Mouse (Mus musculus): Measurements from ENCODE around the gene Thbs4.
"Not testable (repeated sequence)": the region's sequence is repeated elsewhere in the genome, so short reads cannot be mapped to it uniquely, and the experiment has no call there.

The Thbs4 gene

GRCm38 (mm10) chr13:92794462-92795214 is at the start of gene Thbs4:
Gene Thbs4 (minus strand): TSS chr13:92794818.
- Histone ChIP-seq H3K4me1 (replicated peaks; ENCODE audit: low read depth, low read length) (no peaks in the 10 kb centered on the region; the same call in 1 of the 2 replicates), H3K9me3 (ENCODE audit: low read length) (peaks cover 11% of the 10 kb centered on the region), H3K4me3 (replicated peaks; ENCODE audit: low read length) (peak within 1 kb of the TSS; percentile 74), H3K36me3 (ENCODE audit: insufficient read depth, low read length) (no peaks in the 10 kb centered on the region), H3K27me3 (ENCODE audit: insufficient read depth, low read length) (peaks cover 39% of the 10 kb centered on the region)
- no peak for TF ChIP-seq CTCF (conservative IDR thresholded peaks at IDR 0.05; ENCODE audit: low read length)

- TF ChIP-seq NANOG (IDR thresholded peaks at IDR 0.05; ENCODE audit: borderline replicate concordance, low read length) (no peak), CTCF (conservative IDR thresholded peaks at IDR 0.05; ENCODE audit: low read length) (no peak), POU5F1 (IDR thresholded peaks at IDR 0.05; ENCODE audit: borderline replicate concordance, low read length) (no peak)
- no peak overlapping the region for H3K4me3 ChIP-seq (replicated peaks; ENCODE audit: low read length)
These were observed 38.5 kb upstream of the Thbs4 start for GRCm38 (mm10) chr13:92833162-92833561.

GRCm38 (mm10) chr13:92828820-92829219 is 34.2 kb upstream of the Thbs4 start:
- no peaks in the 10 kb centered on the region for H3K4me1 ChIP-seq (replicated peaks; ENCODE audit: low read depth, low read length)
- H3K4me3 ChIP-seq (replicated peaks; ENCODE audit: low read length) = no peak overlapping the region
- no peaks in the 10 kb centered on the region for H3K27me3 ChIP-seq (ENCODE audit: insufficient read depth, low read length)
- peaks cover 37% of the 10 kb centered on the region for H3K9me3 ChIP-seq (ENCODE audit: low read length)
- TF ChIP-seq NANOG (IDR thresholded peaks at IDR 0.05; ENCODE audit: borderline replicate concordance, low read length) (no peak), POU5F1 (IDR thresholded peaks at IDR 0.05; ENCODE audit: borderline replicate concordance, low read length) (no peak), CTCF (conservative IDR thresholded peaks at IDR 0.05; ENCODE audit: low read length) (no peak)
- no peaks in the 10 kb centered on the region for H3K36me3 ChIP-seq (ENCODE audit: insufficient read depth, low read length)

More at GRCm38 (mm10) chr13:92833162-92833561, 38.5 kb upstream of the Thbs4 start:
- Histone ChIP-seq H3K4me1 (replicated peaks; ENCODE audit: low read depth, low read length) (no peaks in the 10 kb centered on the region), H3K27me3 (ENCODE audit: insufficient read depth, low read length) (no peaks in the 10 kb centered on the region), H3K36me3 (ENCODE audit: insufficient read depth, low read length) (no peaks in the 10 kb centered on the region), H3K9me3 (ENCODE audit: low read length) (peaks cover 33% of the 10 kb centered on the region)

GRCm38 (mm10) chr13:92817357-92817756 is 22.7 kb upstream of the Thbs4 start:
- no peaks in the 10 kb centered on the region for H3K27me3 ChIP-seq (ENCODE audit: insufficient read depth, low read length)
- no peaks in the 10 kb centered on the region for H3K9me3 ChIP-seq (ENCODE audit: low read length)
- no peaks in the 10 kb centered on the region for H3K36me3 ChIP-seq (ENCODE audit: insufficient read depth, low read length)
- H3K4me3 ChIP-seq (replicated peaks; ENCODE audit: low read length) = no peak overlapping the region
- no peak for TF ChIP-seq POU5F1 (IDR thresholded peaks at IDR 0.05; ENCODE audit: borderline replicate concordance, low read length)
- TF ChIP-seq CTCF (conservative IDR thresholded peaks at IDR 0.05; ENCODE audit: low read length) = no peak
- no peak for TF ChIP-seq NANOG (IDR thresholded peaks at IDR 0.05; ENCODE audit: borderline replicate concordance, low read length)
- H3K4me1 ChIP-seq (replicated peaks; ENCODE audit: low read depth, low read length) = no peaks in the 10 kb centered on the region

- no peak overlapping the region for H3K4me3 ChIP-seq (replicated peaks; ENCODE audit: low read length)
- H3K36me3 ChIP-seq (ENCODE audit: insufficient read depth, low read length) = no peaks in the 10 kb centered on the region
- no peaks in the 10 kb centered on the region for H3K9me3 ChIP-seq (ENCODE audit: low read length)
- no peaks in the 10 kb centered on the region for H3K27me3 ChIP-seq (ENCODE audit: insufficient read depth, low read length)
- no peak for TF ChIP-seq POU5F1 (IDR thresholded peaks at IDR 0.05; ENCODE audit: borderline replicate concordance, low read length)
- TF ChIP-seq NANOG (IDR thresholded peaks at IDR 0.05; ENCODE audit: borderline replicate concordance, low read length) = no peak
- no peak for TF ChIP-seq CTCF (conservative IDR thresholded peaks at IDR 0.05; ENCODE audit: low read length)
- H3K4me1 ChIP-seq (replicated peaks; ENCODE audit: low read depth, low read length) = no peaks in the 10 kb centered on the region
These were observed 21.7 kb upstream of the Thbs4 start for GRCm38 (mm10) chr13:92816329-92816728.

- not testable (repeated sequence) for H3K36me3 ChIP-seq (ENCODE audit: insufficient read depth, low read length); H3K27me3 ChIP-seq (ENCODE audit: insufficient read depth, low read length); H3K4me1 ChIP-seq (replicated peaks; ENCODE audit: low read depth, low read length); H3K4me3 ChIP-seq (replicated peaks; ENCODE audit: low read length); H3K9me3 ChIP-seq (ENCODE audit: low read length)
These were observed 16.0 kb upstream of the Thbs4 start for GRCm38 (mm10) chr13:92810592-92810991.

- no peaks in the 10 kb centered on the region for H3K4me1 ChIP-seq (replicated peaks; ENCODE audit: low read depth, low read length)
- no peaks in the 10 kb centered on the region for H3K27me3 ChIP-seq (ENCODE audit: insufficient read depth, low read length)
- TF ChIP-seq POU5F1 (IDR thresholded peaks at IDR 0.05; ENCODE audit: borderline replicate concordance, low read length) = no peak
- no peak for TF ChIP-seq NANOG (IDR thresholded peaks at IDR 0.05; ENCODE audit: borderline replicate concordance, low read length)
- TF ChIP-seq CTCF (conservative IDR thresholded peaks at IDR 0.05; ENCODE audit: low read length) = no peak
- H3K36me3 ChIP-seq (ENCODE audit: insufficient read depth, low read length) = no peaks in the 10 kb centered on the region
- no peaks in the 10 kb centered on the region for H3K9me3 ChIP-seq (ENCODE audit: low read length)
- H3K4me3 ChIP-seq (replicated peaks; ENCODE audit: low read length) = no peak overlapping the region
These were observed 13.2 kb upstream of the Thbs4 start for GRCm38 (mm10) chr13:92807849-92808248.

GRCm38 (mm10) chr13:92806785-92807184 is 12.2 kb upstream of the Thbs4 start:
- Histone ChIP-seq H3K36me3 (ENCODE audit: insufficient read depth, low read length) (no peaks in the 10 kb centered on the region), H3K4me1 (replicated peaks; ENCODE audit: low read depth, low read length) (no peaks in the 10 kb centered on the region), H3K27me3 (ENCODE audit: insufficient read depth, low read length) (no peaks in the 10 kb centered on the region), H3K4me3 (replicated peaks; ENCODE audit: low read length) (no peak overlapping the region), H3K9me3 (ENCODE audit: low read length) (no peaks in the 10 kb centered on the region)
- TF ChIP-seq NANOG (IDR thresholded peaks at IDR 0.05; ENCODE audit: borderline replicate concordance, low read length) (no peak), POU5F1 (IDR thresholded peaks at IDR 0.05; ENCODE audit: borderline replicate concordance, low read length) (no peak), CTCF (conservative IDR thresholded peaks at IDR 0.05; ENCODE audit: low read length) (no peak)

GRCm38 (mm10) chr13:92799306-92799925 is 4.8 kb upstream of the Thbs4 start:
- Histone ChIP-seq H3K4me3 (replicated peaks; ENCODE audit: low read length) (no peak overlapping the region), H3K9me3 (ENCODE audit: low read length) (no peaks in the 10 kb centered on the region), H3K4me1 (replicated peaks; ENCODE audit: low read depth, low read length) (no peaks in the 10 kb centered on the region), H3K27me3 (ENCODE audit: insufficient read depth, low read length) (peaks cover 26% of the 10 kb centered on the region), H3K36me3 (ENCODE audit: insufficient read depth, low read length) (no peaks in the 10 kb centered on the region)
- no peak for TF ChIP-seq POU5F1 (IDR thresholded peaks at IDR 0.05; ENCODE audit: borderline replicate concordance, low read length)
- TF ChIP-seq NANOG (IDR thresholded peaks at IDR 0.05; ENCODE audit: borderline replicate concordance, low read length) = no peak
- no peak for TF ChIP-seq CTCF (conservative IDR thresholded peaks at IDR 0.05; ENCODE audit: low read length)

Data from E14TG2a.4 (cell line).